Mouse (Mus musculus) midbrain, embryonic 11.5 days (tissue): ENCODE measurements around the gene Cdc42ep2. TPM values are rescaled to one million over a fixed set of nuclear protein-coding genes. Genes with fewer than 3 reads are reported as not detected.

Experiments
- ATAC-seq: fragments of 200-750 bp; cut with Nextera tagmentation; 2 replicates; pipeline ENCODE4 v1.8.0; 2017; ENCODE audit warnings: moderate TSS enrichment, moderate library complexity; ENCODE audit not compliant: low FRiP score
- DNase-seq: peaks from one replicate; pipeline ENCODE4 v3.0.0; 2015; ENCODE audit warnings: low spot score; ENCODE audit errors: missing footprints
- H3K27ac ChIP-seq: fragments of 300-500 bp; sonication (generic); 2 replicates; pipeline ENCODE4 v1.5.1; 2014; ENCODE audit warnings: low read depth, low read length
- H3K27me3 ChIP-seq: fragments of 300-500 bp; sonication (generic); 2 replicates; pipeline ENCODE4 v1.6.1; 2014; ENCODE audit warnings: mild to moderate bottlenecking, low read length, moderate library complexity, mixed read lengths; ENCODE audit not compliant: control insufficient read depth, insufficient read depth
- H3K36me3 ChIP-seq: fragments of 300-500 bp; sonication (generic); 2 replicates; pipeline ENCODE4 v1.6.1; 2014; ENCODE audit warnings: mild to moderate bottlenecking, low read length, moderate library complexity, mixed read lengths; ENCODE audit not compliant: control insufficient read depth, insufficient read depth
- H3K4me1 ChIP-seq: fragments of 300-500 bp; sonication (generic); 2 replicates; pipeline ENCODE4 v1.6.1; 2014; ENCODE audit warnings: low read length; ENCODE audit not compliant: control insufficient read depth, insufficient read depth
- H3K4me2 ChIP-seq: fragments of 300-500 bp; sonication (generic); 2 replicates; pipeline ENCODE4 v1.6.1; 2014; ENCODE audit warnings: mild to moderate bottlenecking, moderate library complexity
- H3K4me3 ChIP-seq: fragments of 300-500 bp; sonication (generic); 2 replicates; pipeline ENCODE4 v1.5.1; 2014; ENCODE audit warnings: low read depth, low read length
- H3K9ac ChIP-seq: fragments of 300-500 bp; sonication (generic); 2 replicates; pipeline ENCODE4 v1.6.1; 2014; ENCODE audit warnings: low read length
- H3K9me3 ChIP-seq: fragments of 300-500 bp; sonication (generic); 2 replicates; pipeline ENCODE4 v1.6.1; 2016; ENCODE audit warnings: low read length; ENCODE audit not compliant: control insufficient read depth
- WGBS: fragments of 180-500 bp; shearing (Covaris S2); extraction: QIAGEN DNeasy Blood & Tissue Kit; methylation state at CpG from one replicate; pipeline ENCODE4 v1.1.7; 2014; 5-methylcytosine and 5-hydroxymethylcytosine counted together
- polyA plus RNA-seq: library from polyadenylated mRNA; unstranded; fragments of >200 nt; fragmentation: Nextera tagmentation; extraction: Ambion mirVana; gene quantifications from 2 replicates; pipeline ENCODE4 v1.2.1, GENCODE M21; 2014

Cdc42ep2 gene
- polyA plus RNA-seq, 1 experiment from 2014 or later, result 2.5 TPM

GRCm38 (mm10) chr19:5868096-5868495, 56.5 kb downstream of the Cdc42ep2 start:
- peaks cover 8% of the 10 kb centered on the region for H3K36me3 ChIP-seq
- no peak for ATAC-seq
- WGBS, result 87% methylated on average over 6 of the region's 6 CpGs

More at GRCm38 (mm10) chr19:5868096-5868495, 56.5 kb downstream of the Cdc42ep2 start:
- H3K9me3 ChIP-seq, result no peaks in the 10 kb centered on the region
- no peaks in the 10 kb centered on the region for H3K27me3 ChIP-seq
- H3K4me2 ChIP-seq, result no peak overlapping the region
- H3K4me3 ChIP-seq, result no peak overlapping the region
- no peak for DNase-seq
- H3K27ac ChIP-seq, result no peak overlapping the region
- no peak overlapping the region for H3K9ac ChIP-seq
- peaks cover 11% of the 10 kb centered on the region for H3K4me1 ChIP-seq

Other genes with a start within 250 kb of the Cdc42ep2 start
- 14.0 and 17.3 TPM in 2 replicates for gene Map3k11, start 236.1 kb downstream of the Cdc42ep2 start, polyA plus RNA-seq
- 18.6 and 23.1 TPM in 2 replicates for gene Pcnx3, start 235.9 kb downstream of the Cdc42ep2 start, polyA plus RNA-seq
- not detected in 2 replicates for gene Kcnk7, start 220.4 kb downstream of the Cdc42ep2 start, polyA plus RNA-seq
- gene Ehbp1l1, start 198.5 kb downstream of the Cdc42ep2 start, polyA plus RNA-seq, result 5.3 and 5.4 TPM in 2 replicates
- 157 and 158 TPM in 2 replicates for gene Fam89b, start 195.2 kb downstream of the Cdc42ep2 start, polyA plus RNA-seq
- 4.8 and 6.0 TPM in 2 replicates for gene Ltbp3, start 183.9 kb downstream of the Cdc42ep2 start, polyA plus RNA-seq
- 48.2 and 58.6 TPM in 2 replicates for gene Scyl1, start 153.4 kb downstream of the Cdc42ep2 start, polyA plus RNA-seq
- 11.5 and 14.0 TPM in 2 replicates for gene Frmd8, start 49.5 kb downstream of the Cdc42ep2 start, polyA plus RNA-seq
- 1.1 and 1.8 TPM in 2 replicates for gene Slc25a45, start 47.0 kb downstream of the Cdc42ep2 start, polyA plus RNA-seq
- gene Tigd3, start 30.7 kb downstream of the Cdc42ep2 start, polyA plus RNA-seq, result 7.3 and 8.3 TPM in 2 replicates
- 200 and 203 TPM in 2 replicates for gene Dpf2, start 11.8 kb downstream of the Cdc42ep2 start, polyA plus RNA-seq
- 74.4 and 82.7 TPM in 2 replicates for gene Pola2, start 39.4 kb upstream of the Cdc42ep2 start, polyA plus RNA-seq
- not detected in 2 replicates for gene Slc22a20, start 61.3 kb upstream of the Cdc42ep2 start, polyA plus RNA-seq
- 3.9 and 4.0 TPM in 2 replicates for gene Capn1, start 91.1 kb upstream of the Cdc42ep2 start, polyA plus RNA-seq
- gene Syvn1, start 121.8 kb upstream of the Cdc42ep2 start, polyA plus RNA-seq, result 18.6 and 23.1 TPM in 2 replicates
- gene Mrpl49, start 133.0 kb upstream of the Cdc42ep2 start, polyA plus RNA-seq, result 88.0 and 92.5 TPM in 2 replicates
- gene Fau, start 133.0 kb upstream of the Cdc42ep2 start, polyA plus RNA-seq, result 717 and 781 TPM in 2 replicates
- 39.5 and 40.0 TPM in 2 replicates for gene Znhit2, start 136.4 kb upstream of the Cdc42ep2 start, polyA plus RNA-seq
- gene Tm7sf2, start 143.6 kb upstream of the Cdc42ep2 start, polyA plus RNA-seq, result 35.7 and 39.6 TPM in 2 replicates
- gene Vps51, start 152.4 kb upstream of the Cdc42ep2 start, polyA plus RNA-seq, result 37.4 and 48.3 TPM in 2 replicates
- gene Tmem262, start 155.2 kb upstream of the Cdc42ep2 start, polyA plus RNA-seq, result not detected in 2 replicates
- gene Gm28374, start 157.4 kb upstream of the Cdc42ep2 start, polyA plus RNA-seq, result 2.0 and 2.2 TPM in 2 replicates
- gene Zfpl1, start 160.1 kb upstream of the Cdc42ep2 start, polyA plus RNA-seq, result 63.4 and 63.5 TPM in 2 replicates
- 61.2 and 66.3 TPM in 2 replicates for gene Cdca5, start 160.2 kb upstream of the Cdc42ep2 start, polyA plus RNA-seq
- gene AC131692.1, start 169.6 kb upstream of the Cdc42ep2 start, polyA plus RNA-seq, result 0.27 and 0.40 TPM in 2 replicates
- gene Naaladl1, start 181.0 kb upstream of the Cdc42ep2 start, polyA plus RNA-seq, result 0.37 and 0.46 TPM in 2 replicates
- 55.3 and 60.0 TPM in 2 replicates for gene Sac3d1, start 193.8 kb upstream of the Cdc42ep2 start, polyA plus RNA-seq
- 23.8 and 26.1 TPM in 2 replicates for gene Snx15, start 203.5 kb upstream of the Cdc42ep2 start, polyA plus RNA-seq
- not detected in 2 replicates for gene Batf2, start 216.2 kb upstream of the Cdc42ep2 start, polyA plus RNA-seq
- 75.6 and 86.1 TPM in 2 replicates for gene Arl2, start 216.7 kb upstream of the Cdc42ep2 start, polyA plus RNA-seq